Mouse (Mus musculus) hindbrain, embryonic 13.5 days (tissue): ENCODE data around the gene Rtl5. TPM values are rescaled to one million over a fixed set of nuclear protein-coding genes. Genes with fewer than 3 reads are reported as not detected.

Source experiments
- ATAC-seq: fragments of 200-750 bp; cut with Nextera tagmentation; 2 replicates; pipeline ENCODE4 v1.8.0; 2017; ENCODE audit warnings: moderate TSS enrichment; ENCODE audit not compliant: low FRiP score
- H3K27ac ChIP-seq: fragments of 300-500 bp; sonication (generic); 2 replicates; pipeline ENCODE4 v1.5.1; 2015; ENCODE audit warnings: inconsistent platforms, mild to moderate bottlenecking, moderate library complexity
- H3K27me3 ChIP-seq: fragments of 300-500 bp; sonication (generic); 2 replicates; pipeline ENCODE4 v1.6.1; 2015; ENCODE audit warnings: mild to moderate bottlenecking, inconsistent platforms
- H3K36me3 ChIP-seq: fragments of 300-500 bp; sonication (generic); 2 replicates; pipeline ENCODE4 v1.6.1; 2015; ENCODE audit warnings: mild to moderate bottlenecking, inconsistent platforms
- H3K4me1 ChIP-seq: fragments of 300-500 bp; sonication (generic); replicated peaks from 2 replicates; pipeline ENCODE4 v1.6.1; 2015; ENCODE audit warnings: inconsistent platforms
- H3K4me2 ChIP-seq: fragments of 300-500 bp; sonication (generic); 2 replicates; pipeline ENCODE4 v1.6.1; 2015; ENCODE audit warnings: inconsistent platforms, mild to moderate bottlenecking, moderate library complexity
- H3K4me3 ChIP-seq: fragments of 300-500 bp; sonication (generic); 2 replicates; pipeline ENCODE4 v1.5.1; 2015; ENCODE audit warnings: mild to moderate bottlenecking, inconsistent platforms
- H3K9ac ChIP-seq: fragments of 300-500 bp; sonication (generic); 2 replicates; pipeline ENCODE4 v1.6.1; 2015; ENCODE audit warnings: mild to moderate bottlenecking, inconsistent platforms
- H3K9me3 ChIP-seq: fragments of 300-500 bp; sonication (generic); 2 replicates; pipeline ENCODE4 v1.6.1; 2016; ENCODE audit warnings: inconsistent platforms
- WGBS: fragments of 180-500 bp; shearing (Covaris S2); methylation state at CpG from one replicate; pipeline ENCODE4 v1.1.7; 2015; 5-methylcytosine and 5-hydroxymethylcytosine counted together
- polyA plus RNA-seq: library from polyadenylated mRNA; unstranded; fragments of >200 nt; fragmentation: Nextera tagmentation; extraction: Ambion mirVana; gene quantifications from 2 replicates; pipeline ENCODE4 v1.2.1, GENCODE M21; 2015

Rtl5 gene
- polyA plus RNA-seq, 1 experiment from 2014 or later = 4.7 TPM

- Histone ChIP-seq H3K36me3 (no peaks in the 10 kb centered on the region), H3K9ac (no peak overlapping the region), H3K9me3 (no peaks in the 10 kb centered on the region), H3K4me1 (peaks cover 26% of the 10 kb centered on the region), H3K27ac (peak overlapping the region; percentile 93), H3K27me3 (peaks cover 6% of the 10 kb centered on the region; the same call in 1 of the 2 replicates), H3K4me3 (no peak overlapping the region), H3K4me2 (no peak overlapping the region)
- 45% methylated on average over 10 of the region's 10 CpGs for WGBS
- peak; percentile 25; the same call in 1 of the 2 replicates for ATAC-seq
These were observed 10.0 kb upstream of the Rtl5 start for GRCm38 (mm10) chrX:102081076-102081475.

- peaks cover 20% of the 10 kb centered on the region; the same call in 1 of the 2 replicates for H3K27me3 ChIP-seq
- no peaks in the 10 kb centered on the region for H3K9me3 ChIP-seq
- 87% methylated on average over 7 of the region's 7 CpGs for WGBS
- H3K4me1 ChIP-seq = peaks cover 17% of the 10 kb centered on the region
- H3K9ac ChIP-seq = no peak overlapping the region
- no peak overlapping the region for H3K27ac ChIP-seq
- H3K4me2 ChIP-seq = no peak overlapping the region
- H3K4me3 ChIP-seq = no peak overlapping the region
- H3K36me3 ChIP-seq = no peaks in the 10 kb centered on the region
- no peak for ATAC-seq
These were observed 6.0 kb upstream of the Rtl5 start for GRCm38 (mm10) chrX:102076886-102077765.

GRCm38 (mm10) chrX:102075158-102075557 is 4.1 kb upstream of the Rtl5 start:
- 82% methylated on average over 4 of the region's 4 CpGs for WGBS
- H3K36me3 ChIP-seq = no peaks in the 10 kb centered on the region
- no peak overlapping the region for H3K4me3 ChIP-seq
- H3K27me3 ChIP-seq = peaks cover 24% of the 10 kb centered on the region; the same call in 1 of the 2 replicates
- H3K4me1 ChIP-seq = peaks cover 11% of the 10 kb centered on the region
- H3K27ac ChIP-seq = no peak overlapping the region
- no peak overlapping the region for H3K4me2 ChIP-seq
- no peaks in the 10 kb centered on the region for H3K9me3 ChIP-seq
- H3K9ac ChIP-seq = no peak overlapping the region
- no peak for ATAC-seq

DNA sequence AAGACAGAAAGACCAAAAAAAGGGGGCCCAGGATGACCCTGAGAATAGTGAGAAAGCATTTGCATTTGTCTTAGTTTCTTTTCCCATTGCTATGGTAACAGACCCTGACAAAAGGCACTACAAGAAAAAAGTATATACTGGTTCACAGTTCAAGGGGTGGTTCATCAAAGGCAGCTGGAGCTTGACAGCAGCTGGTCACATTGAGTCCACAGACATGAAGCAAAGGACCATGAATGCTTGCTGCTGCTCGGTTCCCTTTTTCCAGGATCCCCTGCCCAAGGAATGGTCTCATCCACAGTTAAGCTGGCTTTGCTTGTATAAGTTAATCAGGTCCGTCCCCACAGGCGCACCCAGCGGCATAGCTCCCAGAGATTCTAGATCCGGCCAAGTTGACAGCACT is 3.3 kb upstream of the Rtl5 start:
- no peak for ATAC-seq
- Histone ChIP-seq H3K9ac (no peak overlapping the region), H3K4me3 (no peak overlapping the region), H3K9me3 (no peaks in the 10 kb centered on the region), H3K27me3 (peaks cover 18% of the 10 kb centered on the region; the same call in 1 of the 2 replicates), H3K27ac (no peak overlapping the region), H3K4me2 (no peak overlapping the region), H3K36me3 (no peaks in the 10 kb centered on the region), H3K4me1 (peaks cover 18% of the 10 kb centered on the region)
- WGBS = 60% methylated on average over 5 of the region's 5 CpGs

DNA sequence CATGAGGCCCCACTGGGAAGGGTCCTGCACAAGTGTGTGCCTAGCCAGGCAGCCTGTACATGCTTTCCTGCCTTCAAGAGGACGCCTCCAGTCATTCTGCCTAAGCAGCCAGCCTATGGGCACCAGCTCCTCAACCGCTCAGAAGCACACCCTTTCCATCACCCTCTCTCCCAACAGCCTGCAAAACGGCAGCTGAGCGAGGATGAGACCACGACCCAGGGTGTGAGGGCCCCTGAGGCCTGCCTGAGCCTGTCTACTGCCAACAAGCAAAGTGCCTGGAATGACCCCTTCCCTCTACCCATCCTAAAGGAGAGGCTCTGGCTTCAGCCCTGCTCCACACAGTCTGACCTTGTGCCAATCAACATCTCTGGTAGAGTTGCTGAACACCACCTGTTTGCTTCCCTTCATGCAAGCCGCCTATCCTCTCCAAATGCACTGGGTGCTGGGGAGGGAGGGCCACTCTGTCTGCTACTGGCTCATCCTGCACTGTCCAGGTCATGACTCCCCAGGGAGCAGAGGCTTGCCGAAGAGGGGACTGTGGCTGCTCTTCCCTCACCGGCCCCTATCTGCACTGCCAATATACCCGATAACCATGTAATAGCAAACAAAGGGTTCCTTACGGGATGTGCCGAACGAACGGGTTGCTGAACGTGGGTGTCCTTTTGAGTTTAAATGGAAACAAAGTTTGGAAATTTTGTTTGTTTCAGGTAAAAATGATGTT is 2.7 kb upstream of the Rtl5 start:
- no peak overlapping the region for H3K4me2 ChIP-seq
- peaks cover 25% of the 10 kb centered on the region for H3K4me1 ChIP-seq
- H3K27ac ChIP-seq = no peak overlapping the region
- ATAC-seq = no peak
- H3K4me3 ChIP-seq = no peak overlapping the region
- H3K27me3 ChIP-seq = 0 out of 2 replicates have a peak, but pooled peaks cover 18% of the 10 kb centered on the region
- H3K36me3 ChIP-seq = no peaks in the 10 kb centered on the region
- H3K9ac ChIP-seq = no peak overlapping the region
- H3K9me3 ChIP-seq = no peaks in the 10 kb centered on the region
- 60% methylated on average over 14 of the region's 14 CpGs for WGBS

- Histone ChIP-seq H3K4me3 (peak overlapping the region; percentile 55), H3K4me2 (peak overlapping the region; percentile 65)
These were observed 413 bp upstream of the Rtl5 start for GRCm38 (mm10) chrX:102071517-102071916.

GRCm38 (mm10) chrX:102068811-102069540 is 2.1 kb downstream of the Rtl5 start:
- Histone ChIP-seq H3K9ac (no peak overlapping the region), H3K9me3 (no peaks in the 10 kb centered on the region), H3K36me3 (no peaks in the 10 kb centered on the region), H3K27ac (no peak overlapping the region), H3K27me3 (0 out of 2 replicates have a peak, but pooled peaks cover 14% of the 10 kb centered on the region), H3K4me3 (no peak overlapping the region), H3K4me1 (peaks cover 48% of the 10 kb centered on the region), H3K4me2 (peak overlapping the region; percentile 65; the same call in 1 of the 2 replicates)
- 92% methylated on average over 24 of the region's 24 CpGs for WGBS
- ATAC-seq = no peak

More at GRCm38 (mm10) chrX:102071517-102071916, 413 bp upstream of the Rtl5 start:
- WGBS = 15% methylated on average over 2 of the region's 2 CpGs
- Histone ChIP-seq H3K9me3 (no peaks in the 10 kb centered on the region), H3K27me3 (0 out of 2 replicates have a peak, but pooled peaks cover 21% of the 10 kb centered on the region), H3K4me1 (peaks cover 44% of the 10 kb centered on the region), H3K36me3 (no peaks in the 10 kb centered on the region), H3K9ac (peak overlapping the region; percentile 80), H3K27ac (peak overlapping the region; percentile 86)
- ATAC-seq = peak; percentile 38

GRCm38 (mm10) chrX:102067118-102067517 is 4.0 kb downstream of the Rtl5 start:
- Histone ChIP-seq H3K27ac (no peak overlapping the region), H3K27me3 (peaks cover 14% of the 10 kb centered on the region; the same call in 1 of the 2 replicates), H3K9me3 (no peaks in the 10 kb centered on the region), H3K4me3 (no peak overlapping the region), H3K4me2 (no peak overlapping the region), H3K4me1 (peaks cover 48% of the 10 kb centered on the region), H3K36me3 (no peaks in the 10 kb centered on the region), H3K9ac (no peak overlapping the region)
- no peak for ATAC-seq
- 72% methylated on average over 6 of the region's 6 CpGs for WGBS

GRCm38 (mm10) chrX:102066134-102066533 is 5.0 kb downstream of the Rtl5 start:
- peaks cover 14% of the 10 kb centered on the region; the same call in 1 of the 2 replicates for H3K27me3 ChIP-seq
- H3K4me1 ChIP-seq = peaks cover 41% of the 10 kb centered on the region
- no peak overlapping the region for H3K4me3 ChIP-seq
- no peaks in the 10 kb centered on the region for H3K9me3 ChIP-seq
- H3K36me3 ChIP-seq = no peaks in the 10 kb centered on the region
- no peak overlapping the region for H3K9ac ChIP-seq
- 21% methylated on average over 9 of the region's 9 CpGs for WGBS
- H3K4me2 ChIP-seq = no peak overlapping the region
- ATAC-seq = peak; percentile 30
- H3K27ac ChIP-seq = no peak overlapping the region

GRCm38 (mm10) chrX:102065213-102065775 is 5.8 kb downstream of the Rtl5 start:
- Histone ChIP-seq H3K9ac (no peak overlapping the region), H3K27me3 (peaks cover 12% of the 10 kb centered on the region; the same call in 1 of the 2 replicates), H3K36me3 (no peaks in the 10 kb centered on the region), H3K27ac (no peak overlapping the region), H3K4me2 (no peak overlapping the region), H3K4me3 (no peak overlapping the region), H3K4me1 (peaks cover 41% of the 10 kb centered on the region), H3K9me3 (no peaks in the 10 kb centered on the region)
- no peak for ATAC-seq
- 53% methylated on average over 4 of the region's 4 CpGs for WGBS

GRCm38 (mm10) chrX:102064062-102064461 is 7.0 kb downstream of the Rtl5 start:
- Histone ChIP-seq H3K4me2 (no peak overlapping the region), H3K27me3 (peaks cover 14% of the 10 kb centered on the region; the same call in 1 of the 2 replicates), H3K4me3 (no peak overlapping the region), H3K27ac (no peak overlapping the region), H3K9me3 (no peaks in the 10 kb centered on the region), H3K36me3 (no peaks in the 10 kb centered on the region), H3K9ac (no peak overlapping the region), H3K4me1 (peaks cover 28% of the 10 kb centered on the region)
- no peak for ATAC-seq
- WGBS = 44% methylated on average over 3 of the region's 3 CpGs
